Comparison of ENCODE assay signal across 8 mouse cellular contexts in the genomic region with DNA sequence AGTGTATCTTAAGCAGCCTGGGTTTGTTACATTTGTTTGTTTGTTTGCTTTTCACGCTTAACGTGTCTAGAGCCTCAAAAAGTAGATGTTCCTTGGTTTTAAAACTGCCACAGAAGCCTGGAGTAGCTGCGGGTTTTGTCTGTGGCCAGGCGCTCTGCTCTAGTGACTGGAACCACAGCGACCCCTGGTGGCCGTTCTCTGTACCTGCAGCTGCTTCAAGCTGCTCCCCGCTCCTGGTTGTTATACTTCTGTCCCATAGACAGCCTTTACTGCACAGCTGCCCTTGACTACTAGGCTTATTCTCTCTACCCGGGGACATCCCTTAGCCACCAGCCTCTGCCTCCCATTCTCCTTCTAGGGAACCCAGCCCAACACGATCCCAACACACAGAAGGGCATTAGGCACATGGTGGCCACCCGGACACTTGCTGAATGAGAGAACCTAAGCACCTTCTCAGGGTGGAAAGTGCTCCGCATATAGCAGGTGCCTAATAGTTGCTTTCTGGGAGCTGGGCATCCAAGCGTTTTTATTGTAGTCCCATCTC.
DNase-seq lines count a peak whose midpoint lies in the region; ATAC-seq and TF ChIP-seq lines count a peak whose summit lies in the region.

No protein-coding gene starts in this region.

- peak; percentile 38 for ATAC-seq in megakaryocyte-erythroid progenitor cell, adult 5-6 weeks (replicated peaks; ENCODE audit: low FRiP score, low TSS enrichment, poor library complexity, severe bottlenecking)

- intact Hi-C loops in heart, postnatal 10 days (cut with DNase I), result loop anchor here (1.0 to 2.0 kb wide), 2 partner anchors 362 to 370 kb away; no protein-coding TSS in a partner anchor

- DNase-seq in gastrocnemius, adult 18-20 months (ENCODE audit: low spot score), result peak; percentile 62
- DNase-seq in gastrocnemius, adult 8-10 months (ENCODE audit: low spot score in 2 of 2), result no peak
- DNase-seq in ZHBTc4 (ENCODE audit: low read depth, low spot score), result peak; percentile 88
- peak; percentile 74 to 82 for DNase-seq in heart, postnatal 10 days
- peak; percentile 61 to 62 for DNase-seq in layer of hippocampus, postnatal 36 days
- DNase-seq in spleen, postnatal 10 days (ENCODE audit: low spot score in 2 of 2), result peak; percentile 50 to 81

- no peaks in the 10 kb centered on the region for H3K4me1 ChIP-seq in cortical plate, adult 2 months (ENCODE audit: control insufficient read depth, insufficient read depth, low read length)

- H3K4me3 ChIP-seq in cortical plate, adult 2 months (ENCODE audit: insufficient read depth, low read length), result no peak overlapping the region

- TF ChIP-seq CTCF in cortical plate, adult 2 months (IDR thresholded peaks at IDR 0.05; ENCODE audit: extremely low read depth, insufficient read depth, low read length), result peak; percentile 85

- H3K27ac ChIP-seq in cortical plate, adult 2 months (ENCODE audit: insufficient read depth, low read length), result no peak overlapping the region

- TF ChIP-seq POLR2A in cortical plate, adult 2 months (IDR thresholded peaks at IDR 0.05; ENCODE audit: extremely low read depth, insufficient read depth, low read length), result no peak

Comparison
In these comparisons a context has a peak if more than half of its experiments do, and no peak if none do; other contexts are left out.
1. DNase-seq: peak in gastrocnemius, adult 18-20 months (single experiment), ZHBTc4 (single experiment), heart, postnatal 10 days (2 of 2), layer of hippocampus, postnatal 36 days (2 of 2) and spleen, postnatal 10 days (2 of 2); none in gastrocnemius, adult 8-10 months (0 of 2).